24 mouse cellular contexts compared by ENCODE assay signal in genomic region chr13:35283959-35284358, GRCm38 (mm10).
DNase-seq lines count a peak whose midpoint lies in the region; ATAC-seq and TF ChIP-seq lines count a peak whose summit lies in the region.
"Had no signal": no experiment of that assay in that cellular context is flagged by ENCODE, and none has a peak within 500 bp of the region (broad histone marks: within the 10 kb centered on the region; RNA-seq: fewer than 3 reads in every experiment).

No protein-coding gene starts in this region.

- WGBS in kidney, embryonic 14.5 days = 54% methylated on average over 1 of the region's 1 CpGs
- WGBS in lung, postnatal 0 days = 47% methylated on average over 1 of the region's 1 CpGs
- 53% methylated on average over 1 of the region's 1 CpGs for WGBS in lung, adult 2 months
- WGBS in midbrain, embryonic 16.5 days = 91% methylated on average over 1 of the region's 1 CpGs

- H3K9ac ChIP-seq in kidney, embryonic 14.5 days (ENCODE audit: low read depth, low read length) = no peak overlapping the region
- no peak overlapping the region for H3K9ac ChIP-seq in lung, postnatal 0 days (replicated peaks; ENCODE audit: low read depth)
- H3K9ac ChIP-seq in midbrain, embryonic 16.5 days (ENCODE audit: low read depth, low read length) = no peak overlapping the region
- H3K9ac ChIP-seq: embryonic facial prominence, embryonic 15.5 days; forebrain, embryonic 12.5 days; liver, postnatal 0 days; midbrain, embryonic 13.5 days; neural tube, embryonic 15.5 days; stomach, embryonic 15.5 days had no signal

- H3K4me2 ChIP-seq in kidney, embryonic 14.5 days (replicated peaks; ENCODE audit: low read depth, low read length) = no peak overlapping the region
- no peak overlapping the region for H3K4me2 ChIP-seq in lung, postnatal 0 days (replicated peaks; ENCODE audit: low read depth, low read length)
- no peak overlapping the region for H3K4me2 ChIP-seq in midbrain, embryonic 16.5 days (ENCODE audit: low read length)
- H3K4me2 ChIP-seq: embryonic facial prominence, embryonic 15.5 days; forebrain, embryonic 12.5 days; midbrain, embryonic 13.5 days; neural tube, embryonic 15.5 days; stomach, embryonic 15.5 days had no signal

- ATAC-seq in frontal cortex, adult (ENCODE audit: low TSS enrichment) = peak; percentile 98
- ATAC-seq in kidney, embryonic 14.5 days (ENCODE audit: low FRiP score, low TSS enrichment) = 0 out of 2 replicates have a peak, but pooled peaks have one; percentile 49
- ATAC-seq in lung, postnatal 0 days = no peak
- no peak for ATAC-seq in midbrain, embryonic 16.5 days
- ATAC-seq: inflammation-experienced regulatory T-cells, adult 6 months; liver, postnatal 0 days; midbrain, embryonic 13.5 days had no signal

- TF ChIP-seq CTCF in lung, postnatal 0 days (IDR thresholded peaks at IDR 0.05) = no peak
- no peak for TF ChIP-seq CTCF in lung, adult 2 months (IDR thresholded peaks at IDR 0.05; ENCODE audit: insufficient read depth, low read length)

- H3K27me3 ChIP-seq in kidney, embryonic 14.5 days (ENCODE audit: control insufficient read depth, insufficient read depth, low read length) = no peaks in the 10 kb centered on the region
- H3K27me3 ChIP-seq in lung, postnatal 0 days (replicated peaks; ENCODE audit: insufficient read depth, low read length) = no peaks in the 10 kb centered on the region
- H3K27me3 ChIP-seq in midbrain, embryonic 16.5 days (ENCODE audit: control insufficient read depth, insufficient read depth, low read depth, low read length) = no peaks in the 10 kb centered on the region
- H3K27me3 ChIP-seq: embryonic facial prominence, embryonic 15.5 days; forebrain, embryonic 12.5 days; midbrain, embryonic 13.5 days; neural tube, embryonic 15.5 days; stomach, embryonic 15.5 days had no signal

- TF ChIP-seq POLR2A in lung, adult 2 months (IDR thresholded peaks at IDR 0.05; ENCODE audit: borderline replicate concordance, extremely low read depth, low read depth, low read length) = no peak

- H3K4me1 ChIP-seq in kidney, embryonic 14.5 days (ENCODE audit: control insufficient read depth, insufficient read depth, low read length) = no peaks in the 10 kb centered on the region
- H3K4me1 ChIP-seq in lung, postnatal 0 days (ENCODE audit: insufficient read depth, low read depth, low read length) = no peaks in the 10 kb centered on the region
- H3K4me1 ChIP-seq in lung, adult 2 months (ENCODE audit: control insufficient read depth, insufficient read depth, low read length) = no peaks in the 10 kb centered on the region
- no peaks in the 10 kb centered on the region for H3K4me1 ChIP-seq in midbrain, embryonic 16.5 days (ENCODE audit: control insufficient read depth, insufficient read depth, low read length)
- H3K4me1 ChIP-seq: embryonic facial prominence, embryonic 15.5 days; forebrain, embryonic 12.5 days; hindbrain, embryonic 10.5 days; midbrain, embryonic 13.5 days; neural tube, embryonic 15.5 days; stomach, embryonic 15.5 days had no signal

- TF ChIP-seq EP300 in lung, postnatal 0 days (IDR thresholded peaks at IDR 0.05) = no peak

- H3K9me3 ChIP-seq in kidney, embryonic 14.5 days (ENCODE audit: control insufficient read depth, low read length) = no peaks in the 10 kb centered on the region
- no peaks in the 10 kb centered on the region for H3K9me3 ChIP-seq in lung, postnatal 0 days (ENCODE audit: low read length)
- no peaks in the 10 kb centered on the region for H3K9me3 ChIP-seq in midbrain, embryonic 16.5 days (replicated peaks; ENCODE audit: control insufficient read depth, low read length, poor library complexity, severe bottlenecking)
- H3K9me3 ChIP-seq: embryonic facial prominence, embryonic 15.5 days; forebrain, embryonic 12.5 days; hindbrain, embryonic 10.5 days; midbrain, embryonic 13.5 days; neural tube, embryonic 15.5 days; stomach, embryonic 15.5 days had no signal

- no peak overlapping the region for H3K4me3 ChIP-seq in kidney, embryonic 14.5 days (ENCODE audit: low read length)
- no peak overlapping the region for H3K4me3 ChIP-seq in lung, postnatal 0 days (ENCODE audit: low read depth, low read length)
- no peak overlapping the region for H3K4me3 ChIP-seq in lung, adult 2 months (replicated peaks; ENCODE audit: extremely low read depth, low read depth, low read length)
- H3K4me3 ChIP-seq in midbrain, embryonic 16.5 days (ENCODE audit: low read depth, low read length) = no peak overlapping the region
- H3K4me3 ChIP-seq: embryonic facial prominence, embryonic 15.5 days; forebrain, embryonic 12.5 days; gastrocnemius, adult 2 months; heart, adult 2 months; hindbrain, embryonic 10.5 days; midbrain, embryonic 13.5 days; myocyte; neural tube, embryonic 15.5 days; stomach, embryonic 15.5 days had no signal

- H3K36me3 ChIP-seq in kidney, embryonic 14.5 days (ENCODE audit: control insufficient read depth, insufficient read depth, low read length) = no peaks in the 10 kb centered on the region
- H3K36me3 ChIP-seq in lung, postnatal 0 days (ENCODE audit: insufficient read depth, low read length) = no peaks in the 10 kb centered on the region
- no peaks in the 10 kb centered on the region for H3K36me3 ChIP-seq in midbrain, embryonic 16.5 days (ENCODE audit: control insufficient read depth, insufficient read depth, low read length)
- H3K36me3 ChIP-seq: embryonic facial prominence, embryonic 15.5 days; forebrain, embryonic 12.5 days; hindbrain, embryonic 10.5 days; midbrain, embryonic 13.5 days; neural tube, embryonic 15.5 days; stomach, embryonic 15.5 days had no signal

- H3K27ac ChIP-seq in kidney, embryonic 14.5 days (ENCODE audit: low read depth, low read length) = no peak overlapping the region
- no peak overlapping the region for H3K27ac ChIP-seq in lung, postnatal 0 days (ENCODE audit: low read length)
- no peak overlapping the region for H3K27ac ChIP-seq in midbrain, embryonic 16.5 days (ENCODE audit: low read length)
- H3K27ac ChIP-seq: embryonic facial prominence, embryonic 15.5 days; forebrain, embryonic 12.5 days; gastrocnemius, adult 2 months; heart, adult 2 months; hindbrain, embryonic 10.5 days; macrophage; midbrain, embryonic 13.5 days; neural tube, embryonic 15.5 days; stomach, embryonic 15.5 days had no signal

- no peak for DNase-seq in frontal cortex, postnatal 10 days (ENCODE audit: low spot score in 2 of 2)
- no peak for DNase-seq in kidney, adult 11 months
- peak; percentile 6 for DNase-seq in lung, postnatal 0 days (ENCODE audit: low spot score)
- no peak for DNase-seq in lung, adult 2 months
- DNase-seq in mesoderm, embryonic 11.5 days (ENCODE audit: low read depth, low spot score) = peak; percentile 16
- DNase-seq: cerebellum, adult 9-10 months; gastrocnemius, adult 2 months; heart, adult 2 months; kidney, adult 9 months; liver; liver, postnatal 0 days; thymus, postnatal 14 days had no signal

Comparison
In these comparisons a context has a peak if more than half of its experiments do, and no peak if none do; other contexts are left out.
1. DNase-seq: peak in lung, postnatal 0 days (single experiment) and mesoderm, embryonic 11.5 days (single experiment); none in frontal cortex, postnatal 10 days (0 of 2), kidney, adult 11 months (single experiment) and lung, adult 2 months (single experiment).
2. ATAC-seq: peak in frontal cortex, adult (single experiment) and kidney, embryonic 14.5 days (single experiment); none in lung, postnatal 0 days (single experiment) and midbrain, embryonic 16.5 days (single experiment).